ENCODE assay signal across 8 mouse cellular contexts in the genomic region with DNA sequence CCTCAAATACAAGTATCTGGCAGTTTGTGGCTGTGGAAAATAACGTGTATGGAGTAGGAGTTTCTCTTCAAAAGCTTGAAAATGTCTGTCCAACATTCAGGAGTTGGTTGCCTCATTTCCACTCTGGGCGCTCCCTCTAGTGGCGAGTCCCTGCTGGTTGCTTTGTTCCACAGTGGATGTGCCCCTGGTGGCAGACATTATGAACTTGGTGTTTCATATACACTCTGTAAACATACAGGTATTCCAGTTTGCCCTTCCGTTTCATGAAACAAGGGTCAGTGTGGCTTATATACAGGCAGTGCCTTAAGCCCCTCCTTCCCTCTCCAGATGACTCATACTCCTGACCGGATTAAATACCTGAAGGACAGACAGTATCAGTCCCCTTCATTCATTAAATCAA. TPM values are rescaled to one million over a fixed set of nuclear protein-coding genes. Genes with fewer than 3 reads are reported as not detected.
DNase-seq lines count a peak whose midpoint lies in the region; ATAC-seq lines count a peak whose summit lies in the region.

No protein-coding gene starts in this region.

- H3K36me3 ChIP-seq in hindbrain, embryonic 16.5 days (ENCODE audit: control insufficient read depth, insufficient read depth, low read length): 0 out of 2 replicates have a peak, but pooled peaks cover 2% of the 10 kb centered on the region

- H3K27me3 ChIP-seq in hindbrain, embryonic 16.5 days (replicated peaks; ENCODE audit: control insufficient read depth, insufficient read depth, low read length): no peaks in the 10 kb centered on the region

- 41% methylated on average over 5 of the region's 5 CpGs for WGBS in hindbrain, embryonic 16.5 days

- H3K27ac ChIP-seq in hindbrain, embryonic 16.5 days (ENCODE audit: low read depth, low read length): no peak overlapping the region

- no peak overlapping the region for H3K9ac ChIP-seq in hindbrain, embryonic 16.5 days (ENCODE audit: low read depth, low read length)

- no peaks in the 10 kb centered on the region for H3K4me1 ChIP-seq in hindbrain, embryonic 16.5 days (ENCODE audit: control insufficient read depth, insufficient read depth, low read depth, low read length)

- peak; percentile 89 for DNase-seq in MN1 (ENCODE audit: low spot score)
- peak; percentile 65 for DNase-seq in cerebellum, adult 11-12 months
- DNase-seq in forelimb bud, embryonic 11.5 days (ENCODE audit: low read depth, low spot score): peak; percentile 84
- peak; percentile 83 for DNase-seq in layer of hippocampus, postnatal 36 days
- DNase-seq in lung, postnatal 14 days: peak; percentile 95
- DNase-seq in retina, adult 2 months (ENCODE audit: low read depth, low spot score): peak; percentile 68
- DNase-seq in thymus, postnatal 14 days: peak; percentile 89

- no peak overlapping the region for H3K4me3 ChIP-seq in hindbrain, embryonic 16.5 days (ENCODE audit: low read length)

- peak; percentile 61; the same call in 1 of the 2 replicates for ATAC-seq in hindbrain, embryonic 16.5 days

- H3K4me2 ChIP-seq in hindbrain, embryonic 16.5 days (ENCODE audit: low read length): no peak overlapping the region

- H3K9me3 ChIP-seq in hindbrain, embryonic 16.5 days (ENCODE audit: control insufficient read depth, low read length): no peaks in the 10 kb centered on the region

RNA-seq across cellular contexts. Expression of gene Vps4a, which starts 28.5 kb away (rescaled TPM):
- 159 and 165 TPM in 2 replicates for polyA plus RNA-seq in hindbrain, embryonic 16.5 days (2015; fragmentation: Nextera tagmentation; extraction: Ambion mirVana)
- total RNA-seq in layer of hippocampus, postnatal 36 days (2021): 100 to 1,000 TPM; 107 to 108 TPM

RNA-seq across cellular contexts. Expression of gene Pdf, which starts 45.9 kb away (rescaled TPM):
- polyA plus RNA-seq in hindbrain, embryonic 16.5 days (2015; fragmentation: Nextera tagmentation; extraction: Ambion mirVana): 37.1 and 37.4 TPM in 2 replicates
- total RNA-seq in layer of hippocampus, postnatal 36 days (2021): 10 to 100 TPM; 27.9 to 31.1 TPM

RNA-seq across cellular contexts. Expression of gene Cog8, which starts 54.0 kb away (rescaled TPM):
- polyA plus RNA-seq in hindbrain, embryonic 16.5 days (2015; fragmentation: Nextera tagmentation; extraction: Ambion mirVana): 39.2 and 42.3 TPM in 2 replicates
- total RNA-seq in layer of hippocampus, postnatal 36 days (2021): 10 to 100 TPM; 28.3 to 31.1 TPM

RNA-seq across cellular contexts. Expression of gene Nip7, which starts 54.1 kb away (rescaled TPM):
- 61.2 and 66.2 TPM in 2 replicates for polyA plus RNA-seq in hindbrain, embryonic 16.5 days (2015; fragmentation: Nextera tagmentation; extraction: Ambion mirVana)
- 10 to 100 TPM; 44.9 to 47.9 TPM for total RNA-seq in layer of hippocampus, postnatal 36 days (2021)
